Mouse (Mus musculus) kidney, embryonic 16.5 days (tissue): ENCODE results near the gene Mtmr12. TPM values are rescaled to one million over a fixed set of nuclear protein-coding genes. Genes with fewer than 3 reads are reported as not detected.
"Not testable (repeated sequence)": the region's sequence is repeated elsewhere in the genome, so short reads cannot be mapped to it uniquely, and the experiment has no call there.

Experiments
- ATAC-seq: fragments of 200-750 bp; cut with Nextera tagmentation; 2 replicates; pipeline ENCODE4 v1.8.0; 2017; ENCODE audit warnings: moderate TSS enrichment; ENCODE audit not compliant: low FRiP score, low TSS enrichment
- H3K27ac ChIP-seq: fragments of 300-500 bp; sonication (generic); 2 replicates; pipeline ENCODE4 v1.5.1; 2014; ENCODE audit warnings: low read length
- H3K27me3 ChIP-seq: fragments of 300-500 bp; sonication (generic); 2 replicates; pipeline ENCODE4 v1.6.1; 2014; ENCODE audit warnings: low read length, control low read depth, mixed read lengths; ENCODE audit not compliant: insufficient read depth
- H3K36me3 ChIP-seq: fragments of 300-500 bp; sonication (generic); 2 replicates; pipeline ENCODE4 v1.6.1; 2014; ENCODE audit warnings: low read length, control low read depth, mixed read lengths; ENCODE audit not compliant: insufficient read depth
- H3K4me1 ChIP-seq: fragments of 300-500 bp; sonication (generic); 2 replicates; pipeline ENCODE4 v1.6.1; 2014; ENCODE audit warnings: low read length, control low read depth, mixed read lengths; ENCODE audit not compliant: insufficient read depth
- H3K4me2 ChIP-seq: fragments of 300-500 bp; sonication (generic); replicated peaks from 2 replicates; pipeline ENCODE4 v1.6.1; 2014; ENCODE audit warnings: low read depth, low read length
- H3K4me3 ChIP-seq: fragments of 300-500 bp; sonication (generic); 2 replicates; pipeline ENCODE4 v1.5.1; 2014; ENCODE audit warnings: mild to moderate bottlenecking, low read length
- H3K9ac ChIP-seq: fragments of 300-500 bp; sonication (generic); replicated peaks from 2 replicates; pipeline ENCODE4 v1.6.1; 2014; ENCODE audit warnings: low read length
- H3K9me3 ChIP-seq: fragments of 300-500 bp; sonication (generic); 2 replicates; pipeline ENCODE4 v1.6.1; 2016; ENCODE audit warnings: low read length, control low read depth
- WGBS: fragments of 180-500 bp; shearing (Covaris S2); extraction: QIAGEN DNeasy Blood & Tissue Kit; methylation state at CpG from one replicate; pipeline ENCODE4 v1.1.7; 2014; 5-methylcytosine and 5-hydroxymethylcytosine counted together
- polyA plus RNA-seq: library from polyadenylated mRNA; unstranded; fragments of >200 nt; fragmentation: Nextera tagmentation; extraction: Ambion mirVana; gene quantifications from 2 replicates; pipeline ENCODE4 v1.2.1, GENCODE M21; 2015

Gene Mtmr12
- polyA plus RNA-seq, 1 experiment from 2014 or later = 22.5 TPM

- H3K27ac ChIP-seq = no peak overlapping the region
- no peaks in the 10 kb centered on the region for H3K27me3 ChIP-seq
- no peaks in the 10 kb centered on the region for H3K36me3 ChIP-seq
- no peak overlapping the region for H3K9ac ChIP-seq
- WGBS = 64% methylated on average over 8 of the region's 8 CpGs
- peaks cover 21% of the 10 kb centered on the region for H3K4me1 ChIP-seq
- ATAC-seq = no peak
- H3K9me3 ChIP-seq = no peaks in the 10 kb centered on the region
- no peak overlapping the region for H3K4me3 ChIP-seq
- no peak overlapping the region for H3K4me2 ChIP-seq
Observed at GRCm38 (mm10) chr15:12211577-12211976, 6.7 kb downstream of the Mtmr12 start.

GRCm38 (mm10) chr15:12212266-12212665 lies 7.4 kb downstream of the Mtmr12 start:
- 70% methylated on average over 1 of the region's 1 CpGs for WGBS
- Histone ChIP-seq H3K36me3 (no peaks in the 10 kb centered on the region), H3K4me3 (no peak overlapping the region), H3K4me2 (no peak overlapping the region), H3K4me1 (peaks cover 14% of the 10 kb centered on the region), H3K9me3 (no peaks in the 10 kb centered on the region), H3K9ac (no peak overlapping the region), H3K27me3 (no peaks in the 10 kb centered on the region), H3K27ac (no peak overlapping the region)
- ATAC-seq = no peak

DNA sequence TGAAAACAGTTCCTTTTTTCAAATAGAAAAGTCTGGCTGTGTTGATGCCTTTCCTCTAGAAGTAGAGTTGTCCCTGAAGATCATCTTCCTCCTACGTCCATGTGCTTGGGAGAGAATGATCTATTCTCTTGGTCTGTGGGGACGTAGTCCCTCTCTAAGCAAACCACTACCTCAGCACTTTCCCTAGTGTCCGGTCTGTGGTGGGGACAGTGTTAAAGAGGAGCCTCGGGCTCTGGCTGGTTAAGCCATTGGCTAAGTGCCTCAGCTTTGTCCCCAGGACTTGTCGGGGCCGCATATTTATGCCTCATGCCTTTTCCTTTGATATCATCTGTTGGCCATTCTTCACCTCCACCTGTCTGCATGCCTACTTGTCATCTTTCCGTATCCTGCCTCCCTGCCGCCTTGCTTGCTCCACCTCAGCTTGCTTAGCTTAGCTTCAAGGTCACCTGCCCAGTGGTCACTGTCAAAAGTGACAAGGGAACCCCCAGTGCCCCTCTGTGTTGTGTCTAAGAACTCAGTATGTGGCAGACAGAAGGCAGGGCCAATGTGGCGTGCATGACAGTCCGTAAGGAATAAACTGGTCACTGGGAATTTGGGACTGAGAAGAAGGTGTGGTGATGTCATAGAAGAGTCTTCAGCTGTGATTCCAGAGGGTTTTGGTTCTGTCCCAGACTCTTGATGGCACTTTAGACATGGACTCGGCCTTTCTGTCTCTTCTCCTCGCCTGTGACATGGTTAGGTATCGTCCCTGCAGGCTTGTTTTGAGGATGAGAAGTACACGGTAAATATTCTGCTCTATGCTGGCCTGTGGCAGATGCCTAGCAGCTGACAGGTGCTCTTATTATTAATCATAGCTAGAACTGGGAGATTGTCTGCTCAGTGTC lies 9.9 kb downstream of the Mtmr12 start:
- Histone ChIP-seq H3K27ac (no peak overlapping the region), H3K4me1 (0 out of 2 replicates have a peak, but pooled peaks cover 6% of the 10 kb centered on the region), H3K9me3 (no peaks in the 10 kb centered on the region), H3K27me3 (no peaks in the 10 kb centered on the region), H3K4me3 (no peak overlapping the region), H3K9ac (no peak overlapping the region), H3K4me2 (no peak overlapping the region), H3K36me3 (no peaks in the 10 kb centered on the region)
- ATAC-seq = no peak
- WGBS = 79% methylated on average over 14 of the region's 14 CpGs

DNA sequence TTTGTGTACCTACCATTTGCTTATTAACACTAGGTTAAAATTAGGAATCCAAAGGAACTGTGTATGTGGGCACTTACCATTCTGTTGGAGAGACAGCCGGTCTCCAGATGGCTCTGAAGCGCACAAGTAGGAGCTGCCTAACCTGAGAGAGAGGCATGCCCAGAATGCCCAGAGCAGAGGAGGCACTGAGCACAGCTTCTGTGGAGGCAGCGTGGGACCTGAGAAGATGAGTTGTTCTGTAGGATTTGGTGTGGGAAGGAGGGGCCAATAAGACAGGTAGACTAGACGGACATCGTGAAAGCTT lies 10.5 kb downstream of the Mtmr12 start:
- 96% methylated on average over 5 of the region's 5 CpGs for WGBS
- Histone ChIP-seq H3K36me3 (no peaks in the 10 kb centered on the region), H3K4me2 (no peak overlapping the region), H3K9ac (no peak overlapping the region), H3K27ac (no peak overlapping the region), H3K27me3 (no peaks in the 10 kb centered on the region), H3K9me3 (no peaks in the 10 kb centered on the region), H3K4me3 (no peak overlapping the region), H3K4me1 (0 out of 2 replicates have a peak, but pooled peaks cover 6% of the 10 kb centered on the region)
- ATAC-seq = no peak

DNA sequence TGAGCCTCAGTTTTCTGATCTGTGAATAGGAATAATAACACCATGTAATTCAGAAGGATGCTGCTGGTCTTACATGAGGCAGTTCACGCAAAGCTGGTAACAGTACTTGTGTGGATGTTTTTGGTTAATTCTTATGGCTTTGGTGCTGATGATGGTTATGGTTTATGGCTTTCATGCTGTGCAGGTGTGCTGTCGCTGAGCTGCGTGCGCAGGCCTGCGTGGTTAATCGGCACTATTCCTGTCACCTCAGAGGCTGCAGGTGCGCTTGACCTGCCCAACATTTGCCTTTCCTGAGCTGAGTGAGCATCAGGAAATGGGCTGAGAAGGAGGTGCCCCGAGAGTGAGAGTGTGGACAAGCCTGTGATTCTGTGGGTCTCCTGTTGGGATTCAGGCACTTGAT lies 11.3 kb downstream of the Mtmr12 start:
- H3K27me3 ChIP-seq = no peaks in the 10 kb centered on the region

GRCm38 (mm10) chr15:12216798-12217197 lies 12.0 kb downstream of the Mtmr12 start:
- H3K4me2 ChIP-seq = no peak overlapping the region
- H3K27me3 ChIP-seq = no peaks in the 10 kb centered on the region
- H3K9ac ChIP-seq = no peak overlapping the region
- no peak for ATAC-seq
- H3K36me3 ChIP-seq = no peaks in the 10 kb centered on the region
- WGBS = 64% methylated on average over 13 of the region's 13 CpGs
- peaks cover 8% of the 10 kb centered on the region; the same call in 1 of the 2 replicates for H3K4me1 ChIP-seq
- no peak overlapping the region for H3K4me3 ChIP-seq
- H3K9me3 ChIP-seq = no peaks in the 10 kb centered on the region
- H3K27ac ChIP-seq = no peak overlapping the region

More for the DNA sequence above, 11.3 kb downstream of the Mtmr12 start:
- H3K4me2 ChIP-seq = no peak overlapping the region
- H3K9ac ChIP-seq = no peak overlapping the region
- no peak overlapping the region for H3K4me3 ChIP-seq
- ATAC-seq = no peak
- H3K36me3 ChIP-seq = no peaks in the 10 kb centered on the region
- H3K4me1 ChIP-seq = 0 out of 2 replicates have a peak, but pooled peaks cover 10% of the 10 kb centered on the region
- H3K27ac ChIP-seq = no peak overlapping the region
- 93% methylated on average over 8 of the region's 8 CpGs for WGBS
- no peaks in the 10 kb centered on the region for H3K9me3 ChIP-seq

- H3K4me2 ChIP-seq, H3K4me3 ChIP-seq, ATAC-seq, H3K9me3 ChIP-seq, H3K9ac ChIP-seq, H3K36me3 ChIP-seq, H3K27me3 ChIP-seq, H3K27ac ChIP-seq: not testable (repeated sequence)
- H3K4me1 ChIP-seq = peaks cover 13% of the 10 kb centered on the region; the same call in 1 of the 2 replicates
- 89% methylated on average over 3 of the region's 3 CpGs for WGBS
Observed at GRCm38 (mm10) chr15:12217332-12217731, 12.5 kb downstream of the Mtmr12 start.

GRCm38 (mm10) chr15:12217849-12218248 lies 13.0 kb downstream of the Mtmr12 start:
- H3K4me2 ChIP-seq = no peak overlapping the region
- H3K9ac ChIP-seq = no peak overlapping the region
- H3K36me3 ChIP-seq = no peaks in the 10 kb centered on the region
- ATAC-seq = no peak
- no peaks in the 10 kb centered on the region for H3K27me3 ChIP-seq
- WGBS = 78% methylated on average over 5 of the region's 5 CpGs
- peaks cover 15% of the 10 kb centered on the region; the same call in 1 of the 2 replicates for H3K4me1 ChIP-seq
- H3K4me3 ChIP-seq = no peak overlapping the region
- H3K27ac ChIP-seq = no peak overlapping the region
- no peaks in the 10 kb centered on the region for H3K9me3 ChIP-seq

DNA sequence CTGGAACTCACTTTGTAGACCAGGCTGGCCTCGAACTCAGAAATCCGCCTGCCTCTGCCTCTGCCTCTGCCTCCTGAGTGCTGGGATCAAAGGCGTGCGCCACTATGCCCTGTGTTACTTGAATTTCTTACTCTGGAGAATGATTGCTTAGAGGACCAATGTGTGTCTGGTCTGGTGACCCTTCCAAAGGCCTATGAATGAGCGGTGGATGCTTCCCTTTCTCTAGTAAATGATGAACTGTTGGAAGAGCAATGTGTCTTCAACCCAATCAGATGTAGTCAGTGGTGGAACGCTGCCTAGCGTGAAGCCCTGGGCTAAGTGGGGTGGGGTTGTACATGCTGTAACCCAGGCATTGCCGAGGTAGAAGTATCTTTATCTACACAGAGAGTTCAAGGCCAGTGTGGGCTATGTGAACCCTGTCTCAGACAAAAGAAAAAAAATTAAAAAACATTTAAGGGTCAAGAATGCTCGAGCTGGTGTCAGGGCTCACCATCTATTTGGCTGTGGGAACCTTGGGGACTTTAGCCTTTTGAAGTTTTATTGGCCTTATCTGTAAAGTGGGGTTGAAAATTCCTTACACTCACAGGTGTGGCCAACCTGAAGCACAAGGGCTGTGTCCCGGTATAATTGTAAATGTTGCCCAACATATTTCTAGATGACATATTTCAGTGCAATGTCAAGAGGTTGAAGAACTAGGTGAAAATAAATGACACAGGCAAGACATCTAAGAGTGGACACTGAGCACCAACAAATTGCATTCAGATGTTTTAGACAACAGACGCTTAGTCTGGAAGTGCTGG lies 14.0 kb downstream of the Mtmr12 start:
- Histone ChIP-seq H3K4me1 (peaks cover 15% of the 10 kb centered on the region; the same call in 1 of the 2 replicates), H3K27me3 (no peaks in the 10 kb centered on the region), H3K9me3 (no peaks in the 10 kb centered on the region), H3K9ac (no peak overlapping the region), H3K4me2 (no peak overlapping the region), H3K27ac (no peak overlapping the region), H3K36me3 (no peaks in the 10 kb centered on the region), H3K4me3 (no peak overlapping the region)
- ATAC-seq = peak; percentile 24; the same call in 1 of the 2 replicates
- 83% methylated on average over 11 of the region's 11 CpGs for WGBS
